Mouse (Mus musculus): ENCODE results near the gene Hck. TPM values are rescaled to one million over a fixed set of nuclear protein-coding genes. Genes with fewer than 3 reads are reported as not detected.

Hck gene
- 6.3 and 7.4 TPM in 2 replicates for polyA plus RNA-seq (2015; fragmentation: Nextera tagmentation; extraction: Ambion mirVana)

DNA sequence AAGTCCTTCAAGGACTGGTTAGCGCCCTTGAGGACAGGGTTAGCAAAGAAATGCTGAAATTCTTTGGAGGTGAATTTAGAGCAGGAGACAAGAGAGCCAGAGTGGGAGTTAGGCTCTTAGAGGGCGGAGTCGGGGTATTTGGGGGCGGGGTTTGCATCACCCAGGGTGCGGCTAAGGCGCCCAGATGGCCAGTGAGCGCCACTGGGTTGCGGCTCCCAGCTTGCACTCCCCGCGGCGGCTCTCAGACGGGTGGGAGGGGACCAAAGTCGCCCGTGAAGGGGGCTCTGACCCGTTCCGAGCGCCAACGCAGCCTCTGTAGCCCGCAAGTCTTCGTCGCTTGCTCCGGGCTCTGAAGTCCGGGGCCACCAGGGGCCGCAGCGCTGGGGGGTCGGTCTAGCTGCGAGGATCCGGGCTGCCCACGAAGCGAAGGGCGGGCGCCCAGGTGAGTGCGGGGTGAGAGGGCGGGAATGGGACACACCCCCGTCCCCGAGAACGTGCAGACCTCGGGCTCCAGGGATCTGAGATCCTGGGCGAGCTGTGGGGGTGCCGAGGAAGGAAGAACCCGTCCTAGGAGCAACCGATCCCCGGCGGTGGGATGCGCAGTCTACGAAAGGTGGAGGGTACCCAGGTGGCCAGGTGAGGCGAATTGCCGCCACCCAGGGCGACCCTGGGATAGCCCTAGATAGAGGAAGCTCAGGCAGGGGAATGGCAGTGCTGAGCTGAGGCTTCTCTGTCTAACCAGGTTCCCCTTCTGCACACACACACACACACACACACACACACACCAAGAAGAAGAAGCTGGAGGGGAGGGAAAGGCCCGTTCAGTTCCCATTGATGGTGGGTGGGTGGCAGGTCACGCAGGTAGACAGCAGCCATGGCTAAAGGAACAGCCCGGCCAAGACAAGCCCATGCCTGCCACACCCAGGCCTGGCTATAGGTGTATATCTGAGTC is at the start of gene Hck:
Gene Hck (plus strand): TSS at position 156 of the 952 bp plus-strand sequence.

DNA sequence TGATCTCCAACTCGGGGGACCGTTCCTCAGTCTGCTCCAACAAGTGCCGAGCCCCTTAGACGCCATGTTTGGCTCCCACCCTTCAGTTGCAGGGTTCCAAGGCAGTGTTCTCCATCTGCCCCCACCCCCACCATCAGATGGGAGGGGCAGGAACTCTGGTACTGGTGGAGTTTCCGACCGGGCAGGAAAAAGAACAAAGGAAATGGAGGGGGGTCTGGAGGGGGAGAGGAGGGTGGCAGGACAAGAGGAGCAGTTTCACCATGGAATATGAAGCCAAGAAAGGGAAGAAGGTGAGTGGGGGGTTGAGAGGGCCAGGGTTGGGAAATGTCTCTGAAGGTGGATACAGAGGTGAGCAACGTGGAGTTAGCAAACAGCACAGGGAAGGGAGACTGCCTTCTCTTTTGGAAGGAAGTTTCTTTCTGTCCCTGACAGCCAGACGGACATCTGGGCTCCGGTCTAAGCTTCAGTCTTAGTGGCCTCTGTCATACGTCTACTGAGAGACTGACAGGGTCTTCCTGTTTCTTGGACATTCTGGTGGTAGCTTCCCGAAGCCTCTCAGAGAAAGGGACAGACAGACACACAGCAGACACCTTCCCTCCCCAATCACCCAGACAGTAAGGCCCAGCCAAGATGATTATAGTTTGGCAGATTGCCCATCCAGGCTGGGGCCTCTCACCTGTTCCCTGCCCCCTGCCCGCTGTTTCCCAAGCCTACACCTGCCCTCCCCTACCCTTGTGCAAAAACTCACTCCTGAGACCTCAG is 42.3 kb upstream of the Hck start, which contains the start of gene Ccm2l:
Gene Ccm2l (plus strand): TSS at position 209 of the 762 bp plus-strand sequence.

DNA sequence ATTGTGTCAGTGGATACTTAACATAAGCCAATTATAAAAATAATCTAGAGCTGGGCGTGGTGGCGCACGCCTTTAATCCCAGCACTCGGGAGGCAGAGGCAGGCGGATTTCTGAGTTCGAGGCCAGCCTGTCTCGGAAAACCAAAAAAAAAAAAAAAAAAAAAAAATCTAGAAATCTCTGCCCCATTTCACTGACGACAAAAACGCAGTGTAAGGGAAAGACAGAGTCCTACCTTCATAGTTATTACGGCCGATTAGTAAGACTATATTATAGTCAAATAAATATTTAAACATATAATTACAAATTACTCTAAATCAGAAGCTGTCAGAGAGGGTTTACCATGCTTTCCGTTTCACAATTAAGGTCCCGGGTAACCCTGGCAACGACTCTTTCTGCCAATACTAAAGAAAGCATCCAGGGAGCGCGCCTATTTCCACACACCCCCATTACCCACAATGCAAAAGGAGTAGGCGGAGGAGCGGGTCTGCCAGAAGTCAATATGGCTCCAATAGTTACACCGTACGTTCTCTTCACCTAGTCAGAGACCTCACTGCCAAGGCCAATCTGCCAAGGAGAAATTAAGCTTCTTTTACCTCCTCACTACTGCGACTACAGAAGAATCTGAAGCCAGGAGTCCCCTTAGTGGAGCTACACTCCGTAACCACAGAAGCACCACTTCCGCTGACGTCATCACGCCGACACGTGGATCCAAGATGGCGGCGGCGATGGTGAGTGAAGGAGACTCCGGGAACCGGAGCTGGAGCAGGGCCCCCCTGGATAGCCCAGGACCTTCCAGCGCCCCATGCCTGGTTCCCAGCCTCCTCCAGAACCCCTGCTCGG is 52.8 kb downstream of the Hck start, which contains the start of gene Tm9sf4:
Gene Tm9sf4 (plus strand): TSS at position 460 of the 840 bp plus-strand sequence.

Other genes with a start within 250 kb of the Hck start
- gene Mylk2, start 197.1 kb upstream of the Hck start, polyA plus RNA-seq (2015; fragmentation: Nextera tagmentation; extraction: Ambion mirVana): 0.05 and 0.72 TPM in 2 replicates
- gene Foxs1, start 175.3 kb upstream of the Hck start, polyA plus RNA-seq (2015; fragmentation: Nextera tagmentation; extraction: Ambion mirVana): 6.2 and 8.1 TPM in 2 replicates
- 0.83 and 0.95 TPM in 2 replicates for gene Dusp15, start 156.8 kb upstream of the Hck start, polyA plus RNA-seq (2015; fragmentation: Nextera tagmentation; extraction: Ambion mirVana)
- gene Ttll9, start 146.0 kb upstream of the Hck start, polyA plus RNA-seq (2015; fragmentation: Nextera tagmentation; extraction: Ambion mirVana): 0.51 and 0.55 TPM in 2 replicates
- 166 and 192 TPM in 2 replicates for gene Pdrg1, start 93.0 kb upstream of the Hck start, polyA plus RNA-seq (2015; fragmentation: Nextera tagmentation; extraction: Ambion mirVana)
- 0.26 and 0.54 TPM in 2 replicates for gene Xkr7, start 76.6 kb upstream of the Hck start, polyA plus RNA-seq (2015; fragmentation: Nextera tagmentation; extraction: Ambion mirVana)
- 0.60 and 2.6 TPM in 2 replicates for gene Ccm2l, start 42.5 kb upstream of the Hck start, polyA plus RNA-seq (2015; fragmentation: Nextera tagmentation; extraction: Ambion mirVana)
- 41.1 and 61.7 TPM in 2 replicates for gene Tm9sf4, start 52.8 kb downstream of the Hck start, polyA plus RNA-seq (2015; fragmentation: Nextera tagmentation; extraction: Ambion mirVana)
- 8.2 and 8.7 TPM in 2 replicates for gene Tspyl3, start 117.0 kb downstream of the Hck start, polyA plus RNA-seq (2015; fragmentation: Nextera tagmentation; extraction: Ambion mirVana)
- gene Plagl2, start 133.0 kb downstream of the Hck start, polyA plus RNA-seq (2015; fragmentation: Nextera tagmentation; extraction: Ambion mirVana): 3.8 and 4.8 TPM in 2 replicates
- 3.7 and 6.1 TPM in 2 replicates for gene Pofut1, start 133.1 kb downstream of the Hck start, polyA plus RNA-seq (2015; fragmentation: Nextera tagmentation; extraction: Ambion mirVana)
- 5.9 and 7.0 TPM in 2 replicates for gene Kif3b, start 182.9 kb downstream of the Hck start, polyA plus RNA-seq (2015; fragmentation: Nextera tagmentation; extraction: Ambion mirVana)
- gene Asxl1, start 237.4 kb downstream of the Hck start, polyA plus RNA-seq (2015; fragmentation: Nextera tagmentation; extraction: Ambion mirVana): 8.8 and 11.0 TPM in 2 replicates

All from adrenal gland, postnatal 0 days (tissue).